Mouse (Mus musculus) erythroid progenitor cell, adult 5-6 weeks (primary cell): ENCODE data around the gene Tdrd5. TPM values are rescaled to one million over a fixed set of nuclear protein-coding genes. Genes with fewer than 3 reads are reported as not detected.
"Not testable (repeated sequence)": the region's sequence is repeated elsewhere in the genome, so short reads cannot be mapped to it uniquely, and the experiment has no call there.

Experiments used
- ATAC-seq: replicated peaks from 2 replicates; pipeline ENCODE4 v1.8.0; 2016; ENCODE audit warnings: moderate number of reproducible peaks, mild to moderate bottlenecking, moderate TSS enrichment, inconsistent platforms; ENCODE audit not compliant: poor library complexity, low FRiP score, severe bottlenecking
- total RNA-seq, 2 experiments: library from RNA; stranded (forward) in 1 of 2; stranded (reverse) in 1 of 2; fragments of 150-400 nt in 1 of 2; fragments of 186-747, 209-891 nt in 1 of 2; gene quantifications; 2 replicates each; pipeline versions ENCODE4 v1.2.3 to v1.2.4; 2015 to 2017; ENCODE audit warnings: low replicate concordance in 2 of 2

Tdrd5 gene
- total RNA-seq, 2 experiments from 2014 or later: not detected

DNA sequence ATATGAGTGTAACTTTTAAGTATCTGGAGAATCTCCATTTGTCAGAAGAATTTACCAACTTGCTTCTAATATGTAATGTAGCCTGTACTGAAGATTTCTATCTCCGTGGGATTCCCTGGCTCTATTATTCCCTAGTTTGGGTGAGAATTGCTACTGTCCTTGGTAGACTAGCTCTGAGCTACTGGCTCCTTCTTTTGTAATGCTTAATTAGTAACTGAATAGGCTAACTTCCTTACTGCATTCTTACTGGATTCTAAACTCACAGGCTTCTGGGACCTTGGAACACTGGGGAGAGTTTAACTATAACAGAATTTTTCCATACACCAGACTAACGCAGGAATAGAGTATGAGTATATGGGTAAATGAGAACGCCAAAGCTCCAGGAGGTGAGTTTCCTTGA lies 34.9 kb downstream of the Tdrd5 start:
- ATAC-seq: not testable (repeated sequence)

DNA sequence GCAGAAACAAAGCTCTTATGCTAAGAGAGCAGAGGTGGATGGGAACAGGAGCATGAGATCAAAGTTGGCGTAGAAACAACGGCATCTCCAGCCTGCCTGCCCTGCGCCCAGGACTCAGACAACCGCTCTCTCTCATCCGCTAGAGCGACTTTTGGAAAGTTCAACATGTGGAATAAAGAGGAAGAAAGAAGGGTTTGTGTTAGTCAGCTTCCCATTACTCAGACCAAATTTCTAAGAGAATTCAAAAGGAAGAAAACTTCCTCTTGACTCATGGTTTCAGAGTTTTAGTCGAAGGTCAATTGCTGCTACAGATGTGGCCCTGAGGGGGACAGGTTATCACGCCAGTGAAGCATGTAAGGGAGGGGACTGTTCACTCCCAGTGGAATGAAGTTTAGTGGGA lies 39.5 kb downstream of the Tdrd5 start:
- ATAC-seq: no peak

GRCm38 (mm10) chr1:156263352-156263751 lies 40.1 kb downstream of the Tdrd5 start:
- no peak for ATAC-seq

DNA sequence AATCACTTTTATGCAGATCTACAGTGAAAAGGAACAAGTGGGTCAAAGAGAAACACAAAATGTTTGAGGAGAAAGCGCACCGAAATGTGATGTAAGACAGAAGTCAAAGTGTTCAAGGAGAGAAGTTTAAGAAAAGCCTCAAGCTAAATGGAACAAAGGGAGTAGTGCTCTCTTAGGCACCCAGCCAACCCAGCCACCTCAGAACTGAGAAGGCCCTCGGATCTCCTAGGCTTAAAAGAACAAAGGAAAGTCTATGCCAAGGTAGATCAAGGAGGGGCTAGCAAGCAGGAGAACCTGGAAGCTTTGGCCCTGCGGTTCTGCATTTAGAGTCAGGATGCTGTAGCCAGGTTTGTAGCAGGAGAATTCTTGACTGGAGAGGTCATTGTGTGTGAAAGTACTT lies 48.6 kb downstream of the Tdrd5 start:
- ATAC-seq: no peak

DNA sequence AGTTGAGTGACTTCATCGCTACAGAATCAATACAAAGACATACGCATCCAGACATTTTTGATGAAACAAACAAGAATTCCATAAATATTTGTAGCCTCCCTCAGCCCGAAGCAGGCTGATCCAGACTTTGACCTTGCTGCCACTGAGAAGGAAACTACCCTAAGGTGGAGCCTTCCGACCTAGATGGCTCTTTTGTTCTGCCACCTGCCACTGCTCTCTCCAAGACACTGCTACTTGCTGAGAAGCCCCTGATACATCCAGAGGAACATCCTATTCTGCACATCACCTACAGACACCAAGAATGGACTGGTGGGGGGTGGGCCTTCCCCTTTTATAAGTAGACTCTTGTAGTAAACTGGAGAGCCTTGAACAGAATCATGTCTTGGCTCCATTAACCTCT lies 52.4 kb downstream of the Tdrd5 start:
- not testable (repeated sequence) for ATAC-seq

- no peak for ATAC-seq
Measured at GRCm38 (mm10) chr1:156247893-156248292, 55.6 kb downstream of the Tdrd5 start.

DNA sequence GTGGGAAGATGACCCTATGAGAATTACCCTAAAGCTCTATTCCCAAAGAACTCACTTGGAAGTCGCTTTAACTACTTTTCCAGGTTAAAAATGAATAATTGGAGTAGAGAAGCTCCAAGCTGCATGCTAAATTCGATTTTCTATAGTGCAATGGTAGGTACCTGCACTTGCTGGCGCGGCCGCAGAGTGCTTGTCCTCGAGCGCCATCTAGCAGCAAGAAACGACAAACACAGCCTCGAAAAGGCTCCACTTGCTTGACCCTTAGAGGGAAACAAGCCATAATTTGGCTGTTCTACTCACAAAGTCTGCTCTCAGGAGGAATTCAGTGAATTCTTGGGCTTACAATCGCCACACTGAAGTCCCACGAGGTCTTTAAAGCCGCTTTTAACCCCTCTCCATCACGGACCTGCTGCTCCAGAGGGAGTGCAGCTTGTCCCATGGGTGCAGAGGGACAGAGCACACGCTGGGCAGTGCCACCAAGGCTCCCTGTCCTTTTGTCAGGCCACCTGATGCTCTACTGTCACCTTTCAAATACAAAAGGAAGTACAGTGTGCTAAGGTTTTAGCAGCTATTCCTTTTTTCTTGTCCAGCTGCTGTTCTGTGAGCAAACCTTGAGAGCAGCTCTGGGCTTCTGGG lies 61.6 kb downstream of the Tdrd5 start:
- ATAC-seq: no peak

GRCm38 (mm10) chr1:156241035-156241434 lies 62.4 kb downstream of the Tdrd5 start:
- peak; percentile 54 for ATAC-seq

DNA sequence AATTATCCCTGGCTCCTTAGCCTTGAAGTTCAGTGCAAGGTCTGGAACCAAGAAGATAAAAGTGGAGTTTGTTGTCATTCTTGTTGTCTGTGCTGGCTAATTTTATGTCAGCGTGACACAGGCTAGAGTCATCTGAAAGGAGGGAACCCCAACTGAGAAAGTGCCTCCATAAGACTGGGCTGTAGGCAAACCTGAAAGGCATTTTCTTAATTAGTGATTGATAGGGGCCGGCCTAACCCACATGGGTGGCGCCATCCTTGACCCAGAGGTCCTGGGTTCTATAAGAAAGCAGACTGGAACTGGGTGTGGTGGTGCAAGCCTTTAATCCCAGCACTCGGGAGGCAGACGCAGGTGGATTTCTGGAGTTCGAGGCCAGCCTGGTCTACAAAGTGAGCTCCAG lies 72.3 kb downstream of the Tdrd5 start:
- ATAC-seq: no peak

- ATAC-seq: no peak
Measured at GRCm38 (mm10) chr1:156230339-156231089, 73.0 kb downstream of the Tdrd5 start.

DNA sequence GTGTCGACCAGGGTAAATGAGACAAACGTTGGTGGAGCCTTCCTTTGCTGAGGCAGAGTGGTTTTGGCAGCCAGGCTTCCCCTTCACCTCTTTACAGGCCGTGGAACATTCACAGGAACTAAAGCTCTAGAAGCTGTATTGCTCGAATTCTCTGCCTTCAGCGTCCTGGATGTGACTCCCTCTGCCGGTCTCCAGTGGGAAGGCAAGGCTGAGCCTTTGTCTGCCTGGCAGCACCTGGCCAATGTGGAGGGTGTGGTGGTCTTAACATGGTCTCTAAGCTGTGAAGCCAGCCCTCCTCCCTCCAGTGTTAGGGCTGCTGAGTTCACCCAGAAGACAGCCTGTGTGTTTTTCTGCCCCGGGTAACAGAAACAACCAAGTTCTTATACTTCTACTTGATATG lies 74.0 kb downstream of the Tdrd5 start:
- ATAC-seq: no peak

- no peak for ATAC-seq
Measured at GRCm38 (mm10) chr1:156228728-156229127, 74.7 kb downstream of the Tdrd5 start.

DNA sequence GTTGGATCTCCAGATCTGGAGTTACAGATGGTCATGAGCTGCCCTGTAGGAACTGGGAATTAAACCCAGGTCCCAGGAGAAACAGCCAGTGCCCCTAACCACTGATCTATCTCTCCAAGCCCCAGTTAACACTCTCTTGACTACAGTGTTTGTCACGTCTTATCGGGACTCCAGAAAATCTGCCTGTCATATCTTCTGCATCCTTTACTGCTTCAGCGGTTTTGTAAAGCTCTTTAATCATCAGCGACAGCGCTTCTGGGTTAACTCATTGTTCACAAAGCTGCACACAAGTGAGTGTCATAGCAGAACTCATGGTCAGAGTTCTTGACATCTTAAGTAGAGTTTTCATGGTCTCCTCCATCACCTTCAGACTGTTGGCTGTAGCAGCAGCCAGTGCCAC lies 76.6 kb downstream of the Tdrd5 start:
- no peak for ATAC-seq

DNA sequence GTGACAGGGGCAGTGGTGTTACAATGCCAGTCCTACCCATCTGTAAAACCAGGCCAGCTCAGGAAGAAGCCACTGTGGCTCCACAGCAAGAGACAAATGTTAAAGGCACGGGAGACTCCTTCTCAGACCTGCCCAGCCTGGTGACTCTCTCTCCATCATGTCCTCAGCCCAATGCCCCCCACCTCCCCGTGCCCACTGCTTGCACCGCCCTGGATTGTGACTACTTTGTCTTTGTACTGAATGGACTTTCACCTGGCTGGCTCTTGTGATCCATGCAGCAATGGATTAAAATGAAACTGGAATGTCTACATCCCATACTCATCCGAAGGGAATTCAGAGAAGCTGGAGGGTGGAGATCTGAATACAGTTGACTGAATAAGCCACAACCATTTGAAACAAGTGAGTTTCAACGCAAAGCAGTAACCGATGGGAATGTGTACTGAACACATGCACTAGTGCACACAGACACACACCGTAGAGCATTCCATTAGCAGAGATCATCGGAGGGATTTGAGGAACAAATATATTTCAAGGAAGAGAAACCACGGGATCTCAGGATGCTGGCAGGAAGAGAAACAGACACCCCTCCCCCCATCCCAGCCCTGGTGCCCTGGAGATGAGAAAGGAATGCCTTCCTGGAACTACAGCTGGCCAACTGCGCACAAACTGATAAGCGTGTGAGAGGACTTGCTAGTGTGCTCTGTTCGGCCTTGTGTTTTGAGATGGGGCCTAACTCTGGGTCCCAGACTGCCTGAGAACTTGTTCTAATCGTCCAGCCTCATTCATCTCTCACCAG lies 81.1 kb downstream of the Tdrd5 start:
- no peak for ATAC-seq

- no peak for ATAC-seq
Measured at GRCm38 (mm10) chr1:156221327-156221726, 82.1 kb downstream of the Tdrd5 start.

- no peak for ATAC-seq
Measured at GRCm38 (mm10) chr1:156218573-156218972, 84.9 kb downstream of the Tdrd5 start.

- no peak for ATAC-seq
Measured at GRCm38 (mm10) chr1:156217941-156218340, 85.5 kb downstream of the Tdrd5 start.

DNA sequence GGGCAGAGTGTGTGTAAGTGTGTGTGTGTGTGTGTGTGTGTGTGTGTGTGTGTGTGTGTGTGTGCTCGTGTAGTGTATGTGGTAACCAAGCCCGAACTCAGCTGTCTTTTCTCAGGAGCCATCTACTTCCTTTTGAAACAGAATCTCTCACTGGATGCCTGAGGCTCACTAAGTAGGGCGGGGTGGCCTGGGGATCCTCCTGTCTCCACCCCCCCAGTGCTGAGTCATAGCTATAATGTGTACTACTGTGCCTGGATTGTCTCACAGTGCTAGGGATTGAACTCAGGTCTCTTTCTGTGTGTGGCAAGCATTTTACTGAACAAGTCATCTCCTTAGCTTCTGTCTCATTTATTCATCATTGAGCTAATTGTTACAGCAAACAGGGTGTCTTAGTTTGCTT lies 86.1 kb downstream of the Tdrd5 start:
- ATAC-seq: peak; percentile 77

- ATAC-seq: no peak
Measured at GRCm38 (mm10) chr1:156216249-156216648, 87.2 kb downstream of the Tdrd5 start.

- ATAC-seq: no peak
Measured at GRCm38 (mm10) chr1:156214651-156215050, 88.8 kb downstream of the Tdrd5 start.

DNA sequence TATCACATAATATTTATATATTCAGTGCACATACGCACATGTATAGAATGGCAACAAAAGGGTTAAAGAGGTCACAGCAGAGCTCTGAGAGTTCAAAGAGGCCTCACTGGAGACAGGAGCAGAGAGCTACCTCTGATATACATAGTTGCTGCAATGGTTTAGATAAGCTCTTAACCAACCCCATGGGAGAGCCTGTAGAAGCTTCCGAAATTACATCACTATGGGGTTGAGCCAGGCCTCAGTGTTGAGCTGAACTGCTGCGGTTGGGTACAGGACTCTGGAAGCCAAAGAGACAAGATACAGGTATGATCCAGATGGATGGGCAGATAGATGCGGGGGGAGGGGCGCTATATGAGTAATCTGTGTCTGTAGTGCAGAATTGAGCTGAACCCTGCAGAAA lies 90.5 kb downstream of the Tdrd5 start:
- ATAC-seq: no peak
